Mouse (Mus musculus): ENCODE results near the gene Pus7l. TPM values are rescaled to one million over a fixed set of nuclear protein-coding genes. Genes with fewer than 3 reads are reported as not detected.

Pus7l gene
- polyA plus RNA-seq, 1 experiment from 2014 or later: 11.9 TPM

DNA sequence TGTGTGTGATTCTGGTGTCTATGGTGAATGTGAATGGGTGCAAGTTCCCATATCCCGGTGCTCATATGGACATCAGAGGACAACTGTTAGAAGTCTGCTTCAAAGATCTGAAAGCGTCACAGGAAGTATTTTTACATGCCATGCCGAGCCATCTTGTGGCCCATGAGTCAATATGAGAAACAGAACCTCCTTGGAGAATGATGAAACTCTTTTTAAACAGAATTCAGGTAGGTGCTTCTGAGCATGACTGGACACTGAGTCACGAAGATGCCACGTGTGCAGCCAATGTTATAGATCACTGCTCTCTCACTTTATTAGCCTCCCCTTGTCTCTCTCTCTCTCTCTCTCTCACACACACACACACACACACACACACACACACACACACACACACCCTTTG lies 67.4 kb downstream of the Pus7l start:
- Histone ChIP-seq H3K4me3 (ENCODE audit: low read depth, low read length) (no peak overlapping the region), H3K27ac (ENCODE audit: low read depth, low read length) (no peak overlapping the region), H3K9ac (ENCODE audit: low read length) (no peak overlapping the region), H3K9me3 (ENCODE audit: control insufficient read depth, low read length) (no peaks in the 10 kb centered on the region), H3K4me2 (ENCODE audit: low read depth) (no peak overlapping the region), H3K27me3 (ENCODE audit: control insufficient read depth, insufficient read depth, low read length) (no peaks in the 10 kb centered on the region), H3K4me1 (ENCODE audit: control insufficient read depth, insufficient read depth, low read length) (0 out of 2 replicates have a peak, but pooled peaks cover 2% of the 10 kb centered on the region), H3K36me3 (ENCODE audit: control insufficient read depth, insufficient read depth, low read length) (no peaks in the 10 kb centered on the region)
- ATAC-seq (ENCODE audit: insufficient read depth, low FRiP score, low TSS enrichment) (no peak), DNase-seq (ENCODE audit: low spot score) (no peak)
- 96% methylated on average over 5 of the region's 5 CpGs for WGBS

Other genes with a start within 250 kb of the Pus7l start
- 10.3 and 10.6 TPM in 2 replicates for gene Adamts20, start 78.1 kb downstream of the Pus7l start, polyA plus RNA-seq (2014; fragmentation: Nextera tagmentation; extraction: Ambion mirVana)
- gene Irak4, start 96 bp upstream of the Pus7l start, polyA plus RNA-seq (2014; fragmentation: Nextera tagmentation; extraction: Ambion mirVana): 2.6 and 3.4 TPM in 2 replicates
- gene Twf1, start 46.3 kb upstream of the Pus7l start, polyA plus RNA-seq (2014; fragmentation: Nextera tagmentation; extraction: Ambion mirVana): 106 and 107 TPM in 2 replicates
- gene Tmem117, start 85.7 kb upstream of the Pus7l start, polyA plus RNA-seq (2014; fragmentation: Nextera tagmentation; extraction: Ambion mirVana): 3.1 and 3.8 TPM in 2 replicates

Data from neural tube, embryonic 11.5 days (tissue).